Mouse (Mus musculus) heart, adult 2 months (tissue): ENCODE measurements at regions not wholly inside any gene's neighbourhood (a gene's known extent, or its start where the extent isn't known, plus 50 kb on each side); places are given as distances from the start of the nearest gene placed in this dataset.

Experiments used
- DNase-seq, 2 experiments: peaks; one replicate each; pipeline ENCODE4 v3.0.0; 2021
- H3K27ac ChIP-seq: fragments of 200-600 bp; 2 replicates; pipeline ENCODE4 v1.8.1; 2022
- H3K27me3 ChIP-seq: fragments of 200-500 bp; 2 replicates; pipeline ENCODE4 v1.6.1; 2012; ENCODE audit warnings: mild to moderate bottlenecking, low read length, inconsistent platforms, mixed read lengths; ENCODE audit not compliant: control insufficient read depth, insufficient read depth
- H3K36me3 ChIP-seq: fragments of 200-500 bp; 2 replicates; pipeline ENCODE4 v1.6.1; 2012; ENCODE audit warnings: low read length, inconsistent platforms; ENCODE audit not compliant: control insufficient read depth, insufficient read depth
- H3K4me1 ChIP-seq: fragments of 200-500 bp; 2 replicates; pipeline ENCODE4 v1.6.1; 2011; ENCODE audit warnings: low read length; ENCODE audit not compliant: control insufficient read depth, insufficient read depth
- H3K4me3 ChIP-seq: fragments of 200-600 bp; 2 replicates; pipeline ENCODE4 v1.8.1; 2022
- H3K79me2 ChIP-seq: fragments of 200-500 bp; replicated peaks from 2 replicates; pipeline ENCODE4 v1.6.1; 2012; ENCODE audit warnings: mild to moderate bottlenecking, inconsistent platforms, low read length, moderate library complexity, mixed read lengths; ENCODE audit not compliant: control insufficient read depth, insufficient read depth
- H3K9ac ChIP-seq: fragments of 200-500 bp; 2 replicates; pipeline ENCODE4 v1.6.1; 2012; ENCODE audit warnings: low read depth, mild to moderate bottlenecking, control low read depth, inconsistent platforms, low read length, mixed read lengths
- CTCF ChIP-seq: fragments of 200-600 bp; IDR thresholded peaks from 2 replicates; pipeline ENCODE4 v1.8.1; 2022; ENCODE audit warnings: antibody characterized with exemption, mild to moderate bottlenecking, moderate library complexity
- EP300 ChIP-seq: fragments of 200-500 bp; IDR thresholded peaks from 2 replicates; pipeline ENCODE4 v1.6.1; 2011; ENCODE audit warnings: low read depth, low read length, control low read depth; ENCODE audit not compliant: insufficient read depth
- POLR2A ChIP-seq: fragments of 200-500 bp; IDR thresholded peaks from 2 replicates; pipeline ENCODE4 v1.6.1; 2011; ENCODE audit warnings: mild to moderate bottlenecking, low read depth, low read length, control low read depth; ENCODE audit not compliant: insufficient read depth
- WGBS: fragments of 180-500 bp; shearing (Covaris S2); methylation state at CpG from one replicate; pipeline ENCODE4 v1.1.7; 2018; 5-methylcytosine and 5-hydroxymethylcytosine counted together
- intact Hi-C: fragments of 180-260 bp; cut with DNase I; formaldehyde crosslinking; loops from one replicate; pipeline ENCODE4 v1.15.1; 2025

DNA sequence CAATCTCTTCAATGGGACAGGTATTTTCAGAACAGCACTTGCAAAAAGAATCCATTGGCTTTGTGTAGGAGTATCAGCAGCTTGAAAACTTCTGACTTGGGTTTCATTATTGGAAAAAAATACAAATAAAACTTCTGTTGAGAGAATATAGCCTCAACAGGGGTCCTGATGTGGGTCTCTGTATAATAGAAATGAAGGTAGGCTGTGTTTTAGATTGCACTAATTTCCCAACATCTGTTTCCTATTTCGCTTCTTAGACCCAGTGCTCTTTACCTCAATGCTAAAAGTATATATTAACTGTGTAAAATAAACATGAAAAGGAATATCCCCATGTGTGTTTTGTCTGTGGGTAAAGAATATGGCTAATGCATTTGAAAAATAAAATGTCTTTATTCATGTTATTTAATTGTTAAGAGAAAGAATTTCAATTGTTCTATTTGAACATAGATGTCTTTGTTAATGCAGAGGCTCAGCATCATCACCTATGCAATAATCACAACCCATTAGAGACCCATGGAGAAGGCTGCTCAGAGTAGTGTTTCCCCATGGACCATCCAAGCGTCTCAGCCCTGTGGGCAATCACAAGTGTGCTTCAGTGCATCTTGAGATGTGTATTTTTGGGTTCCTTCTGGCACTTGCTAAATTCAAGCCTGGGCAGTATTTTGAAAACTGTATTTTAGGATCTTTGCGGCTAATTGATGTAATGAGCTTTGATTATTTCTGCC, 272.4 kb upstream of the Alcam start:
- H3K79me2 ChIP-seq, result no peaks in the 10 kb centered on the region
- WGBS, result 86% methylated on average over 3 of the region's 3 CpGs
- TF ChIP-seq POLR2A (no peak), CTCF (no peak), EP300 (no peak)
- DNase-seq, result no peak
- H3K27ac ChIP-seq, result no peak overlapping the region
- intact Hi-C loops, result no loop called here
- no peaks in the 10 kb centered on the region for H3K36me3 ChIP-seq
- no peaks in the 10 kb centered on the region for H3K4me1 ChIP-seq
- no peaks in the 10 kb centered on the region for H3K27me3 ChIP-seq
- H3K4me3 ChIP-seq, result no peak overlapping the region
- no peak overlapping the region for H3K9ac ChIP-seq

DNA sequence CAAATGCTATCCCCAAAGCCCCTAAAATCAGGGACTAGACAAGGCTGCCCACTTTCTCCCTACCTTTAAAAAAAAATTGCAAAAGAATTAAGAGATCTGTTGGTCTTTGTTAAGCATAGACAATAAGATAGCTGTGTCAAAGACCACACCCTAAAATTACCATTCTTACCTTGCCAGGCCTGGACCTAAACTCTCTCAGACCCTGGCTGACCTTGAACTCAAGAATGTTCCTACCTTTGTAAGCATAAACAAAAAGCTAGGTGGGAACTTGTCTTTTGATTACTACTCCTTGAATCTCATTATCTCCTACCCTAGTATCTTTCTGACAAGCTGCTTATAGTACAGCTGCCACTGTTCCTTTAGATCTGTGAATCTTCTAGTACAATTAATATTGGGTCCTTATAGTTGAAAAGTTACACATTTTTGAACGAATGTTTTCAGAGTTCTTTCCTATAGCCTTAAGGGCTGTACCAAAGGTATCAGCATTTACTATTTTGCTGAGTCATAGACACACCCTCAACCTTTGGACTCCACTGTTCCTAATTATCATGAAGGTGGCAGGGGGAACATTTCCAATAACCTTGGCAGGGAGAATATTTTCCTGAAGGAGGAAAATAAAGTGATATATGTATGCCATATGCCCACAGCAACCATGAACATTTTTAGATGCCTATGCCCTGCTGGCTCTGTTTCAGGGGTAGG, 264.5 kb upstream of the Alcam start:
- no peak overlapping the region for H3K9ac ChIP-seq
- H3K4me3 ChIP-seq, result no peak overlapping the region
- H3K27me3 ChIP-seq, result no peaks in the 10 kb centered on the region
- no peaks in the 10 kb centered on the region for H3K79me2 ChIP-seq
- TF ChIP-seq POLR2A, result no peak
- no peak for TF ChIP-seq EP300
- TF ChIP-seq CTCF, result no peak
- DNase-seq, result no peak
- intact Hi-C loops, result no loop called here
- H3K27ac ChIP-seq, result no peak overlapping the region
- 74% methylated on average over 1 of the region's 1 CpGs for WGBS
- no peaks in the 10 kb centered on the region for H3K4me1 ChIP-seq
- H3K36me3 ChIP-seq, result no peaks in the 10 kb centered on the region

DNA sequence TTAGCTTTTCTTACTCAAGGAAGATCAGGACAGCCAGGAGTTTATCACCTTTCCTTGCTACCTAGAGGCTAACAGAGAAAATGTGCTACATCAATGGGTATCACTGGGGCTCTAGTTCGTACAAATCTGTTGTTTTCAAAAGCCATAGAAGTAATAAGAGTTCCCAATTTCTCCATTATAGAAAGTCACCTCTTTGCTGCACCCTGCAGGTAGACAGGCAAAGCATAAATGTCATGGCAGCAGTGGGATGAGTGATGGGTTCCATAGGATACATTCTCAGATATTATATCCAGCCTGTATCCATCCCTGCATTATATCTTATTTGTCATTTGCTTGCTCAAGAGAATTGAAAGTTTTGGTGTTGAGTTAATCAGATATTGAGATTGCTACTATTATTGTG, 236.4 kb upstream of the Alcam start:
- TF ChIP-seq EP300 (no peak), POLR2A (no peak), CTCF (no peak)
- no peaks in the 10 kb centered on the region for H3K79me2 ChIP-seq
- H3K27ac ChIP-seq, result no peak overlapping the region
- H3K4me3 ChIP-seq, result no peak overlapping the region
- intact Hi-C loops, result no loop called here
- no peaks in the 10 kb centered on the region for H3K27me3 ChIP-seq
- DNase-seq, result no peak
- no peak overlapping the region for H3K9ac ChIP-seq
- H3K36me3 ChIP-seq, result no peaks in the 10 kb centered on the region
- no peaks in the 10 kb centered on the region for H3K4me1 ChIP-seq
- WGBS, result 70% methylated on average over 1 of the region's 1 CpGs

DNA sequence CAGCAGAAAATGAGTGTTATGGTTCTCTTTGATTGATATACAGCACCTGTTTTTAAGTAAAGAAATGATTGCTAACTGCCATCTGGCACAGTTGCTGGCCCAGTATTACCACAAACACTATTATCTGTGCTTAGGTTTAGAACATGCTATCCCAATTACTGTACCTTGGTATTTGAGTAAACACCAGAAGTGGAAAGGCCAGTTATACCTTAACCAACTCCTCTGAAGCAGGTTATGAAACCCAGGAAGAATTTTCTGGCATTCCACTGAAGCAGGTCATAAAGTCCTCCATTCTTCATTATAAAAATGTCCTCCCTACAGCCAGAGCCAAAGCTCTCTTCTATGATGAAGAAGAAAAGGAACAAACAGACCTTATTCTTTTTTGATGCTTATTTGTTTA, 201.0 kb upstream of the Alcam start:
- H3K4me1 ChIP-seq, result no peaks in the 10 kb centered on the region
- H3K4me3 ChIP-seq, result no peak overlapping the region
- intact Hi-C loops, result no loop called here
- no peak for DNase-seq
- no peaks in the 10 kb centered on the region for H3K27me3 ChIP-seq
- no peak for TF ChIP-seq EP300
- no peak for TF ChIP-seq POLR2A
- no peak for TF ChIP-seq CTCF
- H3K27ac ChIP-seq, result no peak overlapping the region
- H3K9ac ChIP-seq, result no peak overlapping the region
- H3K36me3 ChIP-seq, result no peaks in the 10 kb centered on the region
- H3K79me2 ChIP-seq, result no peaks in the 10 kb centered on the region
